Mouse (Mus musculus) brown adipose tissue, adult 24 weeks (tissue): ENCODE measurements around the gene Notch2. TPM values are rescaled to one million over a fixed set of nuclear protein-coding genes. Genes with fewer than 3 reads are reported as not detected.

ENCODE experiments used
- H3K27ac ChIP-seq: fragments of 200-500 bp; replicated peaks from 2 replicates; pipeline ENCODE4 v1.5.1; 2012; ENCODE audit warnings: low read depth, mild to moderate bottlenecking, low read length
- H3K4me1 ChIP-seq: fragments of 200-500 bp; 2 replicates; pipeline ENCODE4 v1.6.1; 2012; ENCODE audit warnings: low read length, mixed read lengths; ENCODE audit not compliant: control insufficient read depth, insufficient read depth, insufficient read length
- H3K4me3 ChIP-seq: fragments of 200-500 bp; 2 replicates; pipeline ENCODE4 v1.5.1; 2012; ENCODE audit warnings: low read depth, mild to moderate bottlenecking, low read length, moderate library complexity; ENCODE audit not compliant: insufficient read depth
- polyA plus RNA-seq: library from polyadenylated mRNA; stranded (reverse); fragments of >200 nt; gene quantifications from 2 replicates; pipeline ENCODE4 v1.2.4, GENCODE M21; 2012; ENCODE audit not compliant: missing spikeins, insufficient read depth, insufficient read length

Notch2 gene
- polyA plus RNA-seq, 1 experiment: 7.2 TPM

DNA sequence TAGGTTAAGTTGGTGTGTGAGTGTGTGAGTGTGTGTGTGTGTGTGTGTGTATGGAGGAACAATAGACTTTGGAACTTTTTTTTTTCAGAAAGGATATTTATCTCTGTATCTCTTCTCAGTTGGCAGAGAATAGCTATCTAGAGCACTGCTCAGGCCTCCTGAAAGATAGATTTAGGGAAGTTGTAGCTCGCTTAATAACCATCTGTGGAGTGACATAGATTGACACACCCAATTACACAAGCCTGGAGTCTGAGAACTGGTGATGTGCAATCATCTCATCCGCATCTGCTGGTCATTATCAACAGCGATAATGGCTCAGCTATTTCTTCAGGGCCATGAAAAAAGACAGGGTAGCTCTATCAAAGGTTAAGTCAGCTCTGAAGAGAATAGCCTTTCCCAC is 18.9 kb downstream of the Notch2 start:
- no peak overlapping the region for H3K27ac ChIP-seq
- H3K4me1 ChIP-seq: peaks cover 3% of the 10 kb centered on the region; the same call in 1 of the 2 replicates
- no peak overlapping the region for H3K4me3 ChIP-seq

DNA sequence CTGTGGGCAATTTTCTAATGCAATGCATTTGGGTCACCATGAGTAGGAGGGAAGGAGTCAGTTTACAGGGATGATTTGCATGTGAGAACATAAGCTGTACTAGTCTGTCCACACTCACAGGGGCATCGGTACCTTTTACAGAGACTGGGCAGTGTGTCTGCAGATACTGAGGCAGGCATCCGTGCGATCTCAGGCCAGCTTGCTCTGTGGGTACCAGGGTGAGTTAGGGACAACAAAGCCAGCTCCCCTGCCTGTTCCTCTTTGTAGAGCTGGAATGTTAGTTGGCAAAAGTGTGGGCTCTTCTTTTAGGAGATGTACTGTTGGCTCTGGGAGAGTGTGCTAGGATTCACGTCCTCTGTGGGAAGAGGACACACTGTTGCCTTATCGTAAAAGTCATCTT is 19.6 kb downstream of the Notch2 start:
- H3K27ac ChIP-seq: no peak overlapping the region
- H3K4me3 ChIP-seq: no peak overlapping the region
- peaks cover 3% of the 10 kb centered on the region; the same call in 1 of the 2 replicates for H3K4me1 ChIP-seq

DNA sequence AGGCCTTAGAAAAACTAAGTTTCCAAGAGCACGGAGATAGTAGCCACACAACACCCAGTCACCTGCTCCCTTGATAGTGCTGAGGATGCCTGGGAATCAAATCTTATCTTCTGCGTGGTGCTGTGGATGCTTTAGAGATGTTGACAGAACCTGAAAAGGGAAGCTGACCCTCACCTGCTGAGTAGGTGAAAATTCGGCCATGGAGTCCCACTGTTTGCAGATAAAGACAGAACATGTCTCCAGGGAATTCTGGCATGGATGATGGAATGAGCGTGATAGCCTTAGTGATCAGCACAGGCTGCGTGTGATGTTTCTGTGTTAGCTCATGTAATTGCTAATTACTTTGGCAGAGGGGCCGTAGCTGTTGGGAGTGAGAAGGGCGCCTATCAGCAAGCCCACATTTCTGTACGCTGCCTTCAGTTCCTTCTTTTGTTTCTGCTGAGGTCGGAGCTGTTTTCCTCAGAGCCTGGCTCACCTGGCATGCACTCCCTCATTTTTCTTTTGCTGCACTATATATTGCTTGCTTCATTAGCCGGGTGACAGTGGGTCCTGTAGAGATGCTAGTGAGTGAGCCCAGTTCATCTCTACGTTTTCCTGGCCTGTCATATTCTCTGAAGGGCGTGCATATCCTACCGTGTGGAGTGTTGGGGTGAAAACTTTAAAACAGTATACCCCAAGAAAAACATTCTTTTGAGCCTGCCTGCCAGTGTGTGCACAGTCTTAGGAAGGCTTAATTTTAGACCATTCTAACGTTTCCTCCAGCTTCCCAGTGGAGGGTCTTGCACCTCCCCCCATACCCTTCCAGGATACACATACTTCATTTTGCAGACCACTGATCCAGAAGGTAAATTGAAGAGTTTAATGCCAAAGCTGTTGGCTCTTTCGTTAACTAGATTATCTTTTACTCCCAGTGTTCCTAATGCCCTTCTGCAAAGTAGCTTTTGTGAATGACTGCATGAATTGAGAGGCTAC is 21.6 kb downstream of the Notch2 start:
- H3K4me1 ChIP-seq: peaks cover 13% of the 10 kb centered on the region
- H3K27ac ChIP-seq: no peak overlapping the region
- H3K4me3 ChIP-seq: no peak overlapping the region

DNA sequence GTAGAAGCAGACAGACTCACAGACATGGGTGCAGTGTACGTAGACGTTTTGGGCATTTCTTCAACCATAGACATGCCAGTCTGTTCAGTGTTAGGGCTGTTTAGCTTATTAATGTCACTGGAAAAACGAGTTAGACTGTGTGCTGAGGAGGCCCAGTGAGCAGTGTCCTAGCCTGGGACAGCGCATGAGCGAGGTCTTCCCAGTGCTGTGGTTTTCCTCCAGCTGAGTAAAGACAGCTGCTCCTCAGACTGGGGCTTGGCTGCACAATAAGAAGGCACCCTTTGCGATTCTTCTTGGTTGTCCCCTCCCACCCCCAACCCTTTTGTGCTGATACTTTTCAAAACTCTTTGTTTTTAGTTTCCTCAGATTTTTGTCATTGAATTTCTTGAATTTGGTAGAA is 22.8 kb downstream of the Notch2 start:
- H3K4me3 ChIP-seq: no peak overlapping the region
- no peak overlapping the region for H3K27ac ChIP-seq
- peaks cover 16% of the 10 kb centered on the region for H3K4me1 ChIP-seq

DNA sequence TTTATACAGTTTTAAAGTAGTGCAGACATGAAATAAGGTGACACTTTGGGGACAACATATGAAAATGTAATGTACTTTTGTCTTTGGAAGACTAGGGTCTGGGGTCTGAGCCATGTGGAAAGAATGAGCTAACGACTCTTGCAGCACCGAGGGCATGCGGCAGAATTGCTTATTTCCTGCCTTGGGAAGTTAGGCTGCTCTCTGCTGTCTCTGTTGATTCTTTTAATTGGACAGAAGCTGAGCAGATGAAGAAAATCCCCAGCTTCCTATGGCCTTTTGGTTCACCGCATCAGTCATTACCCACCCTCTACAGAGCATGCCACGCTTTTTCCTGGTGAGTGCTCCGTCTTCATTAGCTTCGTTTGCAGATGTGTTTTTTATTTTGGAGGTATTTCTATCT is 23.8 kb downstream of the Notch2 start:
- no peak overlapping the region for H3K27ac ChIP-seq
- H3K4me3 ChIP-seq: no peak overlapping the region
- peaks cover 16% of the 10 kb centered on the region for H3K4me1 ChIP-seq

DNA sequence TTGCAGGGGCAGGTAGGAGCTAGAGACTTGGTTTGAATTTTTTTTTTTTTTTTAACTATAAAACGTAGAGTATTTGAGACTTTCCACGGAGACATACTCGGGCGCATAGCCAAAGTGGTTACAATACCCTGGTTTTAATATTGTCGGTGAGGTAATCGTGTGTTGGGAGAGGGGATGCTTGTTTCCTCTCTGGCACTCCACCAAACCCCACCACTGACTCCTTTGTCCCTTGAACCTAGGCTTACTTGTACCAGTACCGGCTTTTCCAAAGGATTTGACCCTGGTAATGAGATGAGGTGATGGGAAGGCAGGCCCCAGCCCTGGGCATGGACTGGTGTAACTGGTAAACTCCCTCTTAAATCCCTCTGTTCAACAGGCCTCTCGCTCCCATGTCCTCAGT is 25.3 kb downstream of the Notch2 start:
- Histone ChIP-seq H3K4me1 (peaks cover 16% of the 10 kb centered on the region), H3K4me3 (no peak overlapping the region), H3K27ac (no peak overlapping the region)

DNA sequence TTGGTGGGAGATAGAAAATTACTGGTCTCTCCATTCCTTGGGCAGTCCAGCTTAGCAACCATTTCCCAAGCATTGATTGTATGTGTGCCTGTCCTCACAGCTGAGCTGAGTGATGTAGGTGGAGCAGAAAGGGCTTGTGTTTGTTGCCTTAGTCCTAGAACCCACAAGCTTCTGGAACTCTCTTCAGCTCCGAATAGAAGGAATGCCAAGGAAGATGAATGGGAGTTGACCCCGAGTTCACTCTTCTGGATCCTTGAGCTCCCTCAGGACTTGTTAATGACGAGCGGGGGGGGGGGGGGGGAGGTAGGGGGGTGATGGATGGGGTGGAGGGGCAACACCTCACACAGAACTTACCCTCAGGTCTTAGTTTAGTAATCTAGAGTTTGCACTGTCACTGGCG is 25.9 kb downstream of the Notch2 start:
- H3K4me3 ChIP-seq: no peak overlapping the region
- H3K4me1 ChIP-seq: peaks cover 16% of the 10 kb centered on the region
- no peak overlapping the region; the same call in 1 of the 2 replicates for H3K27ac ChIP-seq

DNA sequence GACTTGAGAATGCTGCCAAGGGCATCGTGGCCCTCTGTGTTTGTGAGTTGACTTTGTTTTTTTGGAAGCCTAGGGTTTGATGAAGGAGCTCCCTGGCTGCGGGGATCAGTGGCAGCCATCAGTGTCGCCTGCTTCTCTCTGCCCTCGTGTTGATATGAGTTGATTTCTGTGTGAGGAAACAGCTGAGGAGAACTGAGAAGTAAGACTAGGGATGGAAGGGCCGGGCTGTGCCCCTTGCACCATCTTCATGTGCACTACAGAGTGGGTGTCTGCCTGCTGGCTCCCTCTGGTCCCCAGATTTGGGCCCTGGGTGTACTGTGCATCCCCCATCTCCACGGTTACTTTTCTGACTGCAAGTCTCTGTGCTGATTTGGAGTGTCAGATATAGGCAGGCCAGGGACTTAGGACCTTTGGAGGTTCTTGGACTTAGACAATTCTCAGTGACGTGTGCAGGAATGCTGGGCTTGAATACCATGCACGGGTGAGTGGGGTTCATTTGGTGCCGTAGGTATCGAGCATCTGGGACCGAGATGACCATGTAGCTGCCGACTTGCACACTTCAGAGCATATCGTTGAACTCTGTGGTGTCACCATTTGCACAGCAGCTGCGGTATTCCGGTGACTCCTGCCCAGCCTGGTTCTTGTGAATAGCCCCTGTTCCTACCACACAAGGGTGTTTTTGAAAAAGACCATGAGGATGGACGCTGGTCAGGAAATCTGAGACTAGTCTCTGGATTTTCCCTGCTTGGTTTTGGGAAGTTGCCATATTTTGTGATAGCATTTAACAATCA is 26.5 kb downstream of the Notch2 start:
- no peak overlapping the region for H3K27ac ChIP-seq
- H3K4me3 ChIP-seq: no peak overlapping the region
- peaks cover 16% of the 10 kb centered on the region for H3K4me1 ChIP-seq

DNA sequence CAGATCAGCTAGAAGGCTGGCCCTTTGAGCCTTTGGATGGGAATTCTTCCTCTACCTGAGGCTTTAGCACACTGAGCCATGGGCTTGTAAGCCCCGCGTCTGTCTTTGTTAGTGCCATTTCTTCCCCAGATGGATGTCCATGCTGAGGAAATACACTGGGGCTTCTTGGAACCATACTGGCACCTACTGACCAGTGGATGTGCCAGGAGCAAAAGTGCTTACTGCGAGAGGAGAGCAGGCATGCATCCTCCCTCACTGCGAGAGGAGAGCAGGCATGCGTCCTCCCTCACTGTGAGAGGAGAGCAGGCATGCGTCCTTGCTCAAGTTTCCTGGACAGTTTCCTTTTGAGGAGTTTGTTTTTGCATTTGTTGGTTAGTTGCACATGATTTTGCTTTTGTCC is 27.5 kb downstream of the Notch2 start:
- H3K4me3 ChIP-seq: no peak overlapping the region
- no peak overlapping the region for H3K27ac ChIP-seq
- peaks cover 16% of the 10 kb centered on the region for H3K4me1 ChIP-seq

DNA sequence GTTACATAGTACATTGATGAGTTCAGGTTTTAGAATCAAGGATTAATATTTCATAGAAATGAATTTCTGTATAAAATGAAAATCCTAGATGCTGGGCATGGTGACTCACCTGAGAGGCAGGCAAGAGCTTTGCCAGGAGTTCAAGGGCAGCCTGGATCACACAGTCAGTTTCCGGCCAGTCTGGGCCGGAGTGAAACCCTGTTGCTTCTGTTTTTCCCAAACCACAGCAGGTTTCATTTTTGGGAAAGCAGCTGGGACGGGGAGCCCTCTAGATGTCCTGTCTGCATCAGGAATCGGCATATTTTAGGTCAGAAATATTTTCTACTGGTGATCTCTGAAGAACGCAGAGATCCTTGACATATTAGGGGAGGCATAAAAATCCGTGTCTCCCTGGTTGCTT is 29.0 kb downstream of the Notch2 start:
- peak overlapping the region; percentile 67 for H3K27ac ChIP-seq
- peaks cover 25% of the 10 kb centered on the region for H3K4me1 ChIP-seq
- peak overlapping the region; percentile 51; the same call in 1 of the 2 replicates for H3K4me3 ChIP-seq

DNA sequence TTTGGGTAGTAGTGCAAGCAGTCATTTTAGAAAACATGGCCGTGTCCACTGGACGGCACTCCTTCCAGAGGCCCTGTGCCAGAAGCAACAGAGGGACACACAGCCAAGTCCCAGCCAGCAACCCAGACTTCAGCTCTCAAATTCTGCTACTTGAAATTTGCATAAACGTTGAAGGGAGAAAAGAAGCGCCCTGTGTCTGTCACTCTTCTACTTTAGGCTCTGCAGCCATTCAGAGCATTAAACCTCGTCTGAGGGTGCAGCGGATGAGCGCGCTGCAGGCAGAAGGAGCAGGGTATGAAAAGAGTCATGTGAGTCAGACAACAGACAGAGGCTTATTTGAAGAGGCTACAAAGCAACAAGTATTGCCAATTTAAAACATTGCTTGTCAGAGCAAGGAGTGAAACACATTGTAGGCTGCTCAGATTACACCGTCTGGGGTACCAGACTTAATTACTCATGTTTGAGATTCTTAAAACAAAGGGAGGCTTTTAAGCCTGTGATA is 29.7 kb downstream of the Notch2 start:
- peaks cover 29% of the 10 kb centered on the region for H3K4me1 ChIP-seq
- peak overlapping the region; percentile 51 for H3K4me3 ChIP-seq
- peak overlapping the region; percentile 67 for H3K27ac ChIP-seq

DNA sequence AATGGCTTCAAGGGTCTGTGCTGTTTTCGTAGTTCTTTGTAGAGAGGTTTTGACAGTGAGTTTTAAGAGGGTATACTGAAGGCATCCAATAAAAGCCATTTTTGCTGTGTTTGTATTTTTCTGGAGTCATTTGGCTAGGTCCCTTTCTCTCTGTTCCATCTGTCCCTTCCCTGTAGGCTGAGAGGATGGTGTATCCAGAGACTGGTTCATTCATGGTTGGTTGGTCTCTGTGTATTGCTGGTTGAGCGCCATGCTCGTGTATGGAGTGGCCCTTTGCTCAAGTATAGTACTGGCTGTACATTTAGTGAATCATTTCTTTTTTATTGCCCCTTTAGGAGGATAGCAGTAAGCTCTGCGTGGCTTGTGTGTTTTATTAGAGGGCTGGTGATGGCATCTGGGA is 30.3 kb downstream of the Notch2 start:
- H3K27ac ChIP-seq: no peak overlapping the region
- H3K4me1 ChIP-seq: peaks cover 25% of the 10 kb centered on the region
- no peak overlapping the region for H3K4me3 ChIP-seq

DNA sequence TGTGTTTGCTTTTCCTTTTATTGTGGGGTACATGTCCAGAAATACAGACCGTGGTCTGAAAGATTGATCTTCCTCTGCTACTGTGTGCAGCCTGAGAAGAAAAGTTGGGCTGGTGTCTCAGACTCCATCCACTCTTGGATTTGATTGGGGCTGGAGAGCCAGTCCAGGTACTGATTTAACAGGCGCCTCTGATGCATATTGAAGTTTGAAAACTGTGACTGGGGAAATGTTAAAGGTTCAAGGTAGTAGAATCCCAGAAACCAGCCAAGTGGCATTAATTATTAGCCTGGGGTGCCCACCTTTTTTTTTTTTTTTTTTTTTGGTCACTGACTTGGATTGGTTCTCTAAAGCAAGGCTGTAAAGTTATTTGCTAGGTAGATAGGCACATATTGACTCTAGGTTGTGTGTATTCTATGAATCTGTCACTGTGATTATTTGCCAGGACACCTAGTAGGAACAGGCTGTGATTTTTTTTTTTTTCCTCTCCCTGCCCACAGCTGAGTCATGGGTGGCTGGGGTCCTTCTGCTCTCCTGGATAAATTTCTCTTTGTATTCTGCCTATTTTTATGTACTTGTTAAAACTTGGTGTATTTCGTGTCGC is 31.5 kb downstream of the Notch2 start:
- Histone ChIP-seq H3K4me1 (peaks cover 20% of the 10 kb centered on the region), H3K27ac (no peak overlapping the region)

DNA sequence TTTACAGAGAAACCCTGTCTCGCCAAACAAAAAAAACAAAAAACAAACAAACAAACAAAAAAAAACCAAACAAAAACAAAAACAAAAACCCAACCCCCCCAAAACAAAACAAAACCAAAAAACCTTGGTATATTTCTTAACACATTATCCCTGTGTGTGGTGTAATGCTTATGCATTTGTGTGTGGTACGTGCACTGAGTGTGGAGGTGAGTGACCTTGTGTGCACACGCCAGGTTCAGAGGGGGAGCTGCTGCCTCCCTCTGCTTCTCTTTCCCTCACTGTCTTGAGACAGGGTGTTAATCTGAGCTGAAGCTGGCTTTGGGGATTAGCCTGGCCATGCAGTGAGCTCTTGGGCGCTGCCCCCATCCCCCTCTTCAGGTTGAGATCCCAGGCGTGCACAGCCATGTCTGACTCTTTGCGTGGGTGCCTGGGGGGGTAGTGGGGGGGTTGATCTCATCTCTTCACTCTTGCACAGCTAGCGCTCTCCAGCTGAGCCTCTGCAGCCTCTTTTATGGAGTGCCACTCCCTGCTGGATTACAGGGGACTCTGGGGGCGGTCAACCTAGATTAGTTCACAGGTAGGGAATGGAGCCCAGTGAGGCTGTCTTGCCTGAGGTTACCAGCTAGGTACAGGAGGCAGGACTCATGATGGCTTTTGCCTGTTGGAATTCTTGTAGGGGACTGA is 32.3 kb downstream of the Notch2 start:
- H3K27ac ChIP-seq: no peak overlapping the region; the same call in 1 of the 2 replicates
- no peak overlapping the region for H3K4me3 ChIP-seq
- H3K4me1 ChIP-seq: peaks cover 20% of the 10 kb centered on the region

More for the DNA sequence above, 31.5 kb downstream of the Notch2 start:
- H3K4me3 ChIP-seq: no peak overlapping the region
